Mouse (Mus musculus) cerebellum, adult 9-11 months (tissue): ENCODE measurements around the gene Adamts2.
A peak's percentile ranks its signal among the peaks of the same experiment; 100 is the strongest.

Experiments
- DNase-seq: peaks from one replicate; pipeline ENCODE4 v3.0.0; 2022

The Adamts2 gene

GRCm38 (mm10) chr11:50624239-50624638, 22.4 kb downstream of the Adamts2 start:
- no peak for DNase-seq

- DNase-seq, result peak; percentile 34
Measured at GRCm38 (mm10) chr11:50624720-50625119, 22.8 kb downstream of the Adamts2 start.

GRCm38 (mm10) chr11:50628915-50629314, 27.0 kb downstream of the Adamts2 start:
- no peak for DNase-seq

- no peak for DNase-seq
Measured at GRCm38 (mm10) chr11:50630462-50630861, 28.6 kb downstream of the Adamts2 start.

- peak; percentile 92 for DNase-seq
Measured at GRCm38 (mm10) chr11:50632270-50632669, 30.4 kb downstream of the Adamts2 start.

GRCm38 (mm10) chr11:50635051-50635590, 33.2 kb downstream of the Adamts2 start:
- no peak for DNase-seq

GRCm38 (mm10) chr11:50637026-50637425, 35.1 kb downstream of the Adamts2 start:
- DNase-seq, result peak; percentile 85

GRCm38 (mm10) chr11:50638197-50638867, 36.4 kb downstream of the Adamts2 start:
- DNase-seq, result peak; percentile 84

GRCm38 (mm10) chr11:50638868-50639220, 37.0 kb downstream of the Adamts2 start:
- DNase-seq, result no peak

- no peak for DNase-seq
Measured at GRCm38 (mm10) chr11:50642583-50642982, 40.7 kb downstream of the Adamts2 start.

GRCm38 (mm10) chr11:50646148-50646547, 44.3 kb downstream of the Adamts2 start:
- no peak for DNase-seq

- no peak for DNase-seq
Measured at GRCm38 (mm10) chr11:50648143-50648807, 46.4 kb downstream of the Adamts2 start.

- DNase-seq, result no peak
Measured at GRCm38 (mm10) chr11:50650037-50650436, 48.2 kb downstream of the Adamts2 start.

- peak; percentile 76 for DNase-seq
Measured at GRCm38 (mm10) chr11:50653746-50654431, 52.0 kb downstream of the Adamts2 start.

- no peak for DNase-seq
Measured at GRCm38 (mm10) chr11:50658826-50659225, 56.9 kb downstream of the Adamts2 start.

- no peak for DNase-seq
Measured at GRCm38 (mm10) chr11:50662176-50662575, 60.3 kb downstream of the Adamts2 start.

- no peak for DNase-seq
Measured at GRCm38 (mm10) chr11:50664826-50665225, 62.9 kb downstream of the Adamts2 start.

- DNase-seq, result peak; percentile 93
Measured at GRCm38 (mm10) chr11:50669542-50670362, 67.9 kb downstream of the Adamts2 start.

GRCm38 (mm10) chr11:50670363-50670725, 68.5 kb downstream of the Adamts2 start:
- DNase-seq, result no peak

- DNase-seq, result no peak
Measured at GRCm38 (mm10) chr11:50670881-50671280, 69.0 kb downstream of the Adamts2 start.

- DNase-seq, result no peak
Measured at GRCm38 (mm10) chr11:50671376-50671775, 69.5 kb downstream of the Adamts2 start.

GRCm38 (mm10) chr11:50671820-50672310, 70.0 kb downstream of the Adamts2 start:
- DNase-seq, result no peak

GRCm38 (mm10) chr11:50672866-50673265, 71.0 kb downstream of the Adamts2 start:
- DNase-seq, result peak; percentile 91
